Mouse (Mus musculus) neural tube, embryonic 13.5 days (tissue): ENCODE measurements around the gene Slfn2. TPM values are rescaled to one million over a fixed set of nuclear protein-coding genes. Genes with fewer than 3 reads are reported as not detected.

ENCODE experiments used
- ATAC-seq: fragments of 200-750 bp; cut with Nextera tagmentation; 2 replicates; pipeline ENCODE4 v1.8.0; 2017; ENCODE audit warnings: low read depth, mild to moderate bottlenecking, moderate TSS enrichment, moderate library complexity
- H3K27ac ChIP-seq: fragments of 300-500 bp; sonication (generic); replicated peaks from 2 replicates; pipeline ENCODE4 v1.5.1; 2015; ENCODE audit warnings: moderate library complexity, mild to moderate bottlenecking, inconsistent platforms
- H3K27me3 ChIP-seq: fragments of 300-500 bp; sonication (generic); 2 replicates; pipeline ENCODE4 v1.6.1; 2015; ENCODE audit warnings: mild to moderate bottlenecking, inconsistent platforms
- H3K36me3 ChIP-seq: fragments of 300-500 bp; sonication (generic); 2 replicates; pipeline ENCODE4 v1.6.1; 2015; ENCODE audit warnings: mild to moderate bottlenecking, inconsistent platforms
- H3K4me1 ChIP-seq: fragments of 300-500 bp; sonication (generic); replicated peaks from 2 replicates; pipeline ENCODE4 v1.6.1; 2015; ENCODE audit warnings: inconsistent platforms
- H3K4me2 ChIP-seq: fragments of 300-500 bp; sonication (generic); 2 replicates; pipeline ENCODE4 v1.6.1; 2015; ENCODE audit warnings: inconsistent platforms, mild to moderate bottlenecking, moderate library complexity
- H3K4me3 ChIP-seq: fragments of 300-500 bp; sonication (generic); 2 replicates; pipeline ENCODE4 v1.5.1; 2015; ENCODE audit warnings: mild to moderate bottlenecking, inconsistent platforms
- H3K9ac ChIP-seq: fragments of 300-500 bp; sonication (generic); 2 replicates; pipeline ENCODE4 v1.6.1; 2015; ENCODE audit warnings: moderate library complexity, mild to moderate bottlenecking, inconsistent platforms
- H3K9me3 ChIP-seq: fragments of 300-500 bp; sonication (generic); 2 replicates; pipeline ENCODE4 v1.6.1; 2016; ENCODE audit warnings: inconsistent platforms
- WGBS: fragments of 180-500 bp; shearing (Covaris S2); methylation state at CpG from one replicate; pipeline ENCODE4 v1.1.7; 2015; 5-methylcytosine and 5-hydroxymethylcytosine counted together
- polyA plus RNA-seq: library from polyadenylated mRNA; unstranded; fragments of >200 nt; fragmentation: Nextera tagmentation; extraction: Ambion mirVana; gene quantifications from 2 replicates; pipeline ENCODE4 v1.2.1, GENCODE M21; 2015

The Slfn2 gene
- polyA plus RNA-seq, 1 experiment from 2014 or later, result 0.98 TPM

DNA sequence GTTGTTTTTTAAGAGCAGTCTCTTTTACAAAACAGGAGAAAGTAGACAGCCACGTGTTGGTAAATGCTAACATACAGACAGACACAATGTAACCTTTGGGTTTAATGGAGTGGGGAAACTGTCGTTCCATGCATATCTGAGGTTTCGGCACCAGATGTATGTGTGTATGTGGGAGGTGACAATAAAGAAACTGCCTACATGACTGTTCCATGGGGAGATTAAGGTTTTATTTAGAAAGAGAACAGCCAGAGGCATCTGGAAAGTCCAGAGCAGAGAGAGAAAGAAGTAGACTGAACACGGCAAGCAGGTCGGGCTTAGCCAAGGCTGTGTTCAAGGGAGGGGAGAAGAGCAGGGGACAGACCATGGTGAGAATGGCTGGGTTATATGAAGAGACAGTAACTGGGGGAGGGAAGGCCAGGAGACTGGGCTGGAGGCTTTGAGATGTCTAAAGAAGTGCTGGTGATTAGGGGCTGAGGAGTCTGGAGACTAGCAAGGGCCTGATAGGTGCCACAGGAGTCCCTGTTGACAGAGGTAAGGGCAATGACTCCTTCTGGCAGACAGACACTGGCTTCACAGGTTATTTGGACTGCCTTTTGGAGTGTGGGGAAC lies 4.4 kb upstream of the Slfn2 start:
- no peak overlapping the region for H3K4me2 ChIP-seq
- WGBS, result 83% methylated on average over 5 of the region's 5 CpGs

DNA sequence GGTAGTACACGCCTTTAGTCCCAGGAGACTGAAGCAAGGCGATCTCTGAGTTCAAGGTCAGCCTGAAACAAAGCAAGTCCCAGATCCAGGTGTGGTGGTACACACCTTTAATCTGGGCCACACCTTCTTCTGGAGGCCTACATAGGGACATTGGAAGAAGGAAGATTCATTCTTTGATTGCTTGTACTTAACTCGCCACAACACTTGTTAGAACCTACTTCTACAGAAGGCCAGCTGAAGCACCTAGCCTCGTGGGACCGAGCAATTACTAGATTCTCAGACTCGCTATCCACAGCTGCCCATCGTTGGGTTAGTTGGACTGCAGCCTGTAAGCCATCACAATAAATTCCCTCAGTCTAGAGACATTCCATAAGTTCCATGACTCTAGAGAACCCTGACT lies 3.1 kb upstream of the Slfn2 start:
- Histone ChIP-seq H3K9me3 (no peaks in the 10 kb centered on the region), H3K36me3 (no peaks in the 10 kb centered on the region), H3K9ac (no peak overlapping the region), H3K4me3 (no peak overlapping the region), H3K27ac (no peak overlapping the region), H3K4me2 (no peak overlapping the region), H3K27me3 (no peaks in the 10 kb centered on the region), H3K4me1 (no peaks in the 10 kb centered on the region)
- no peak for ATAC-seq
- 82% methylated on average over 7 of the region's 7 CpGs for WGBS

More for the DNA sequence above, 4.4 kb upstream of the Slfn2 start:
- no peak for ATAC-seq
- H3K27ac ChIP-seq, result no peak overlapping the region
- H3K9me3 ChIP-seq, result no peaks in the 10 kb centered on the region
- no peak overlapping the region for H3K9ac ChIP-seq
- H3K4me1 ChIP-seq, result no peaks in the 10 kb centered on the region
- H3K27me3 ChIP-seq, result no peaks in the 10 kb centered on the region
- H3K36me3 ChIP-seq, result no peaks in the 10 kb centered on the region
- no peak overlapping the region for H3K4me3 ChIP-seq

GRCm38 (mm10) chr11:83063126-83063525 lies 1.8 kb upstream of the Slfn2 start:
- Histone ChIP-seq H3K4me1 (no peaks in the 10 kb centered on the region), H3K4me2 (no peak overlapping the region), H3K36me3 (no peaks in the 10 kb centered on the region), H3K27ac (no peak overlapping the region), H3K4me3 (no peak overlapping the region), H3K9me3 (no peaks in the 10 kb centered on the region), H3K27me3 (no peaks in the 10 kb centered on the region), H3K9ac (no peak overlapping the region)
- no peak for ATAC-seq
- WGBS, result 75% methylated on average over 4 of the region's 4 CpGs

DNA sequence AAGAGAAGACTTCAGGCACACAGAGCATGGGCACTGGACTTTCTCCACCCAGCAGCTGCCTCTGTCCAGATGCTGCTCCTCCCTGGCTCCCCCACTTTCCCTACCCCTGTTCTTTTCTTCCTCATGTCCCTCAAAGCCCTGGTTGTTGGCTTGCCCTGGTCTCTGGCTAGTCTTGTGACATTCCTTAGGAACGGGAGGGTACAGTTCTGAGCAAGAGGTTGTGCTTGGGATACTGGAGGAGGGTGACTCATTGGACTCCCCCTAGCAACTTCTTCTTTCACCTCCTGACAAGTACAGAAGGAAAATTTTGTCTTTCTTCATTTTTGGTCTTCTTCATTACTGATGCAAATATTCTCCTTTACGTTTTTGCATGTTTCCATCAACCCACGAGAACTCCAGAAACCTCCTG lies 967 bp upstream of the Slfn2 start:
- no peak overlapping the region for H3K27ac ChIP-seq
- no peaks in the 10 kb centered on the region for H3K27me3 ChIP-seq
- H3K4me2 ChIP-seq, result no peak overlapping the region
- no peak overlapping the region for H3K9ac ChIP-seq
- H3K36me3 ChIP-seq, result no peaks in the 10 kb centered on the region
- H3K4me1 ChIP-seq, result no peaks in the 10 kb centered on the region
- WGBS, result 79% methylated on average over 3 of the region's 3 CpGs
- ATAC-seq, result no peak
- no peak overlapping the region for H3K4me3 ChIP-seq
- H3K9me3 ChIP-seq, result no peaks in the 10 kb centered on the region

GRCm38 (mm10) chr11:83065441-83066344 lies 781 bp downstream of the Slfn2 start:
- no peaks in the 10 kb centered on the region for H3K36me3 ChIP-seq
- WGBS, result 45% methylated on average over 6 of the region's 6 CpGs
- no peak for ATAC-seq

GRCm38 (mm10) chr11:83066640-83067531 lies 2.0 kb downstream of the Slfn2 start:
- H3K4me2 ChIP-seq, result no peak overlapping the region
- H3K27me3 ChIP-seq, result no peaks in the 10 kb centered on the region
- no peaks in the 10 kb centered on the region for H3K9me3 ChIP-seq
- no peak overlapping the region for H3K9ac ChIP-seq
- H3K4me1 ChIP-seq, result no peaks in the 10 kb centered on the region
- ATAC-seq, result no peak
- H3K27ac ChIP-seq, result no peak overlapping the region
- WGBS, result 55% methylated on average over 11 of the region's 11 CpGs
- no peaks in the 10 kb centered on the region for H3K36me3 ChIP-seq
- H3K4me3 ChIP-seq, result no peak overlapping the region

More at GRCm38 (mm10) chr11:83065441-83066344, 781 bp downstream of the Slfn2 start:
- H3K9ac ChIP-seq, result no peak overlapping the region
- H3K4me3 ChIP-seq, result no peak overlapping the region
- no peak overlapping the region for H3K4me2 ChIP-seq
- no peaks in the 10 kb centered on the region for H3K4me1 ChIP-seq
- H3K9me3 ChIP-seq, result no peaks in the 10 kb centered on the region
- H3K27ac ChIP-seq, result no peak overlapping the region
- H3K27me3 ChIP-seq, result no peaks in the 10 kb centered on the region

- Histone ChIP-seq H3K4me1 (no peaks in the 10 kb centered on the region), H3K9ac (no peak overlapping the region), H3K4me2 (no peak overlapping the region), H3K4me3 (no peak overlapping the region), H3K27me3 (no peaks in the 10 kb centered on the region), H3K9me3 (no peaks in the 10 kb centered on the region), H3K27ac (no peak overlapping the region), H3K36me3 (no peaks in the 10 kb centered on the region)
- 78% methylated on average over 4 of the region's 4 CpGs for WGBS
- ATAC-seq, result no peak
Observed at GRCm38 (mm10) chr11:83067982-83068694, 3.2 kb downstream of the Slfn2 start.

DNA sequence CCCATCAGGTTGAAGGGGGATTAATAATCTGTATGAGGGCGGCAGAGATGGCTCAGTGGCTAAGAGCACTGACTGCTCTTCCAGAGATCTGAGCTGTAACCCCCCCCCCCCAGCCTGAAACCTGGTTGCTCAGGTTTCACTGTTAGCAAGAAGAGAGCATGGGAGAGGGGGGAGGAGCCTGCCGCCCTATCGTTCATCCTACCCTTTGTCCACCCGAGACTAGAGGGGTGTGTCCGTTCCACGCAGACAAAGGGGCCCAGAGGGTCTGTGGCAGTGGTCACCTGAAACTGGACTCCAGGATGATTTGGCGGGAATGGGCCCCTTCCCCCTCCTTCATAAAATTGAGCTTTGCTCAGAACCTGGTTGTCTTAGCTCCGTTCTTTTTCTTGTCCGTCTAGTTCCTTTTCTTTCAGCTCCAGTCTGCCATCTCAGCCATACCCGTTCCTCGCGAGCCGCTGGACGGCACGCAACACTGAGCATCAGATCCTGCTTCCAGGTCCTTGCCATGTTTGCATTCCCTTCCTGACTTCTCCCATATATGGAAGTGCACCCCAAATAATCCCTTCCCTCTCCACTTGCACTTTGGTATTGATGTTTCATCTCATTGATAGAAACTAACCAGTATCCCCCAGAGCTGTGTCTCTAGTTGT lies 5.5 kb downstream of the Slfn2 start:
- H3K4me2 ChIP-seq, result no peak overlapping the region
- H3K9me3 ChIP-seq, result no peaks in the 10 kb centered on the region
- no peak for ATAC-seq
- no peaks in the 10 kb centered on the region for H3K27me3 ChIP-seq
- no peaks in the 10 kb centered on the region for H3K4me1 ChIP-seq
- 83% methylated on average over 15 of the region's 15 CpGs for WGBS
- no peaks in the 10 kb centered on the region for H3K36me3 ChIP-seq
- no peak overlapping the region for H3K9ac ChIP-seq
- H3K27ac ChIP-seq, result no peak overlapping the region
- H3K4me3 ChIP-seq, result no peak overlapping the region

- Histone ChIP-seq H3K4me1 (no peaks in the 10 kb centered on the region), H3K4me2 (no peak overlapping the region), H3K9me3 (no peaks in the 10 kb centered on the region), H3K9ac (no peak overlapping the region), H3K36me3 (no peaks in the 10 kb centered on the region), H3K27me3 (no peaks in the 10 kb centered on the region), H3K27ac (no peak overlapping the region), H3K4me3 (no peak overlapping the region)
- 83% methylated on average over 3 of the region's 3 CpGs for WGBS
- ATAC-seq, result no peak
Observed at GRCm38 (mm10) chr11:83077714-83078422, 13.0 kb downstream of the Slfn2 start.

DNA sequence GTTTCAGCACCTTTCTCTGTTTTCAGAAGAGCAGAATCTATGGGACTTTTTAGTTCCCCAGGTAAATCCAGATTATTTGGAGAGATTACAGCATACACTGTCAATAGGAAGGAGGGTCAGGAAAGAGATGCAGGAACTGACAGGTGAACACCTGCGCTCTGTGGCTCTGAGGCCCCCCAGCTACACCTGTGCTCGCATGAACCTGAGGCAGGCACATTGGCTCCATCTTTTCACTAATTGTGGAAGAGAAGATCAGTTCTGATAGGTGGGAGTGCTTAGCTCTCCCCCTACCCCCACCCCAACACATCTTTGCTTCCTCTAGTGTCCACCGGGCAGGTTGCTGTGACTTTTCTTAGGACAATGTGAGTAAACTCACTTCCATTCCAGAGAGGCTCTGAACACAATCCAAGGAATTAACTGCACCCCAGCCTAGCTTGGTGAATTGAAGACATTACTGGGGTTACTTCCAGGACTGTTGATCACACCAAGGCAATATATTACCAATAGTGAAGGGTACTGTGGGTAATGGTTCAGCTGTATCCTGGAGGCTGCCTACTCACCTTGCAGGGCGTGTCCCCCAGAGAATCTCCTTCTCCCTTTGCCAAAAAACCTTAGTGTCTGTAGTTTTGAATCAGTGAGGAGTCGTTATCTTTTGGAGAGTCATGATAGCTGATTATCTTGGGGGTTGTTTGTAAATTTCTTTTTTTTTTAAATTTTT lies 13.7 kb downstream of the Slfn2 start:
- Histone ChIP-seq H3K9me3 (no peaks in the 10 kb centered on the region), H3K36me3 (no peaks in the 10 kb centered on the region), H3K27ac (no peak overlapping the region), H3K9ac (no peak overlapping the region), H3K4me1 (no peaks in the 10 kb centered on the region), H3K4me3 (no peak overlapping the region), H3K27me3 (no peaks in the 10 kb centered on the region), H3K4me2 (no peak overlapping the region)
- 89% methylated on average over 5 of the region's 5 CpGs for WGBS
- ATAC-seq, result no peak
